Mouse (Mus musculus) spleen, postnatal 10 days (tissue): ENCODE data around the gene Ly6g.
"Not testable (repeated sequence)": the region's sequence is repeated elsewhere in the genome, so short reads cannot be mapped to it uniquely, and the experiment has no call there.

Experiments used
- DNase-seq, 2 experiments: peaks; one replicate each; pipeline ENCODE4 v3.0.0; 2021 to 2022; ENCODE audit warnings: low spot score in 2 of 2

Gene Ly6g

DNA sequence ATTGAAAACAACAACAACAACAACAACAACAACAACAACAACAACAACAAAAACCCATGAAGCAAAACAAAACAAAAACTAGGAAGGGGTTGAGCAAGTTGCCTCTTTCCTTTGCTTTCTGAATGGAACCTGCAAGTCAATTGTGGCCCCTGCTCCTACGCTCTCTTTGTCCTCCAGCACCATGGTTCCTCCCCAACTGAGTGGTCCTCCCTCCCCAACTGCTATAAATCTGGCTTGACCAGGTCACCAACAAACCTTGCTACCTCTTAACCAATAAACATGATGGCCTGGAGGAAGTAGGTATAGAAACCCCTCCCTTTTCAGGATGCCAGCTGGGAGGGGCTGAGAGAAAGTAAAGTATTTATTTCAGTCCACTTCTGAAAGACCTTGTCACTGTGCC lies at the start of gene Ly6g:
TSS of gene Ly6g (plus strand) at position 301 of the 400 bp plus-strand sequence.
- DNase-seq, result no peak

GRCm38 (mm10) chr15:75110424-75110823 lies 44.6 kb upstream of the Ly6g start:
- DNase-seq, result not testable (repeated sequence)

DNA sequence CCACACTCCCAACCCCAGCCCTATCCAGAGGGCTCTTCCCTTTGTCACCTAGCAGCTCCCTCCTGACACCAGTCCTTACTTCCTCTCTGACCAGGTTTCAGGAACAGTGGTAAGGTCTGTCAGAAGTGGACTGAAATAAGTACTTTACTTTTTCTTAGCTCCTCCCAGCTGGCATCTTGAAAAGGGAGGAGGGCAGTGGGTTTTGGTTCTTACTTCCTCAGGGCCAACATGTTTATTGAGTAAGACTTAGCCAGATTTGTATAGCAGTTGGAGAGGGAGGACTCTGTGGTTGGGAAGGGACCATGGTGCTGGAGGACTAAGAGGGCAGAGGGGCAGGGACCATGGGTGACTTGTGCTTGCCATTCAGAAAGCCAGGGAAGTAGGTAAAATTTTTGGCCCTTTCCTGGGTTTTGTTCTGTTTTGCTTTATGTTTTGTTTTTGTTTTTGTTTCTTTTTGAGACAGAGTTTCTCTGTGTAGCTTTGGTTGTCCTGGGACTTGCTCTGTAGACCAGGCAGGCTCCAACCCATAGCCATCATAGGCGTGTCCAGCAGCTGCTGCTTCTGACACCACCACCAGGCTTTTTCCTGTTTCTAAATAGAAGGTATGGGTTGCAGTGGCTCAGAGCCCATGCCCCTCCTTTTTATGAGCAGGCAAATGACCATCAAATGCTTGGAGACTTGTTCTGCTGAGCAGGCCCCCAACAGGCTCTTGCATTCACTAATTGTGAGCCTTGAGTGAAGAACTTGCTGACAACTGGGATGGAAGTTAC lies 43.0 kb upstream of the Ly6g start, which contains the start of gene Ly6c2:
TSS of gene Ly6c2 (minus strand) at position 110 of the 770 bp plus-strand sequence.
- DNase-seq, result not testable (repeated sequence)

- peak in 1 of 2 experiments; percentile 44 for DNase-seq
These were observed 38.5 kb upstream of the Ly6g start for GRCm38 (mm10) chr15:75116525-75116924.

- DNase-seq, result not testable (repeated sequence)
These were observed 37.6 kb upstream of the Ly6g start for GRCm38 (mm10) chr15:75117481-75117880.

DNA sequence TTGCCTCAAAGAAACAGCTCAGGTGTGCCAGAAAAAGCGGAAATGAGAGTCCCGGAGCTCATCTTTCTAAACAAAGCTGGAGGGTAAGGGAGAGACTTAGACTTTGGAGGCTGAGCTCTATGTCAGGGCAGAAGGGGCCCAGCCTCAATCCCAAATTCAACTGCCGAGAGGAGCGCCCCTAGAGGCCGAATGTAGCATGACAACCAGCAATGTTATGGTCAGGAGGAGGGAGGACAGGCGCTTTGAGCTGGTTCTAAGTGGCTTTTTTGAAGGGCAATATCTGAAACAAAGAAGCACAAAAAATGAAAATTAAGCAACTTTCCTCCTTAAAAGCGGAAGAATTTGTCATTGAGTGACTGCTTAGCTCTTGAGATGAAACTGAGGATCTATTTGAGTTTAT lies 36.3 kb upstream of the Ly6g start:
- peak; percentile 37 to 80 for DNase-seq

- DNase-seq, result peak; percentile 33 to 49
These were observed 35.0 kb upstream of the Ly6g start for GRCm38 (mm10) chr15:75120066-75120465.

GRCm38 (mm10) chr15:75132346-75132745 lies 22.7 kb upstream of the Ly6g start:
- DNase-seq, result not testable (repeated sequence)

DNA sequence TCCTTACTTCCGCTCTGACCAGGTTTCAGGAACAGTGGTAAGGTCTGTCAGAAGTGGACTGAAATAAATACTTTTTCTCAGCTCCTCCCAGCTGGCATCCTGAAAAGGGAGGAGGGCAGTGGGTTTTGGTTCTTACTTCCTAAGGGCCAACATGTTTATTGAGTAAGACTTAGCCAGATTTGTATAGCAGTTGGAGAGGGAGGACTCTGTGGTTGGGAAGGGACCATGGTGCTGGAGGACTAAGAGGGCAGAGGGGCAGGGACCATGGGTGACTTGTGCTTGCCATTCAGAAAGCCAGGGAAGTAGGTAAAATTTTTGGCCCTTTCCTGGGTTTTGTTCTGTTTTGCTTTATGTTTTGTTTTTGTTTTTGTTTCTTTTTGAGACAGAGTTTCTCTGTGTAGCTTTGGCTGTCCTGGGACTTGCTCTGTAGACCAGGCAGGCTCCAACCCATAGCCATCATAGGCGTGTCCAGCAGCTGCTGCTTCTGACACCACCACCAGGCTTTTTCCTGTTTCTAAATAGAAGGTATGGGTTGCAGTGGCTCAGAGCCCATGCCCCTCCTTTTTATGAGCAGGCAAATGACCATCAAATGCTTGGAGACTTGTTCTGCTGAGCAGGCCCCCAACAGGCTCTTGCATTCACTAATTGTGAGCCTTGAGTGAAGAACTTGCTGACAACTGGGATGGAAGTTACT lies 19.8 kb upstream of the Ly6g start:
- DNase-seq, result not testable (repeated sequence)

- DNase-seq, result peak in 1 of 2 experiments; percentile 36
These were observed 17.3 kb upstream of the Ly6g start for GRCm38 (mm10) chr15:75137739-75138138.

DNA sequence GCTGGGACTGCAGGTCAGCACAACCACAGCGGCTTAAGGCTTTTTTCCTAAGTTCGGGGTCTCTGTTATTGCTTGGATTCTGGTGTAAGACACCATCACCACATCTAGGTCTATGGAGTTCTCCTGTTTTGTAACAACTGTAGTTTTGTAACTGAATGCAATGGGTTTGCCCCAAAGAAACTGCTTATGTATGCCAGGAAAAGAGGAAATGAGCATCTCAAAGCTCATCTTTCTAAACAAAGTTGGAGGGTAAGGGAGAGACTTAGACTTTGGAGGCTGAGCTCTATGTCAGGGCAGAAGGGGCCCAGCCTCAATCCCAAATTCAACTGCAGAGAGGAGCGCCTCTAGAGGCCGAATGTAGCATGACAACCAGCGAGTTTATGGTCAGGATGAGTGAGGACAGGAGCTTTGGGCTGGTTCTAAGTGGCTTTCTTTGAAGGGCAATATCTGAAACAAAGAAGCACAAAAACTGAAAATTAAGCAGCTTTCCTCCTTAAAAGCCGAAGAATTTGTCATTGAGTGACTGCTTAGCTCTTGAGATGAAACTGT lies 13.2 kb upstream of the Ly6g start:
- DNase-seq, result peak in 1 of 2 experiments; percentile 69

DNA sequence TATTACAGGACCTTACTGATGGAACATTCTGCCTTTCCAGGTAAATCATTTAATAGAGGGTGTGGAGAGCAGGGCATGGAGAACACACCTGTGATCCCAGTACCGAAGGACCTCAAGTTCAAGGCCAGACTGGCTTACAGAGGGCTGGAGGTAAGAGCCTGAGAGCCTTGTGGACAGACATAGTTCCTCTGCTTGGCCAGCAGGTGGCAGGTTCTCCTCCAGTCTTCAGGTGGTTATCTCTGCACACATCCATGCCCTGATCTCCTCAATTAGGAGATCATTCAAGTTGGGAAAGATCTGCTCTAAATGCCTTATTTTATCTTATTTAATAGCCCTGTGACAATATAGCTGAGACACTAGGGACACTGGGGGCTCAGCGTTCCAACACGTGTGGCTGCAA lies 11.3 kb upstream of the Ly6g start:
- peak in 1 of 2 experiments; percentile 43 for DNase-seq

DNA sequence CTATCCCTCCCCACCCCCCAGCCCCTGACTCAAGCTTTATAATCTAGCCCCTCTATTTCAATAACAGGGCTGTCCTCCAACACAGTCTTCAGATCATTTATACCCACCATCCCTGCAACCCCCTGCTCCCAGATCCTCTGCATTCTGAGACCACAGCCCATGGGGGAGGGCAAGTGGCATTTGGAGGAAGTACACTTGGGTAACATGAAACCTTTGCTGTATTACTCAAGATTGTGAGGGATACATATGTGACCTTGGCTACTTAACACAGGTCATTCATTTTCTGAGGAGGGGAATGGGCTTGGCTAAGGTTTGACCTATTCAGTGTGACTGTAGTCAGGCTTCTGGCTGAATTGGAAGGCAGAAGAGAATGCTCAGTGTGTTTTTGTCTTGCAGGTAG lies 2.0 kb upstream of the Ly6g start:
- DNase-seq, result no peak

GRCm38 (mm10) chr15:75157646-75158045 lies 2.6 kb downstream of the Ly6g start:
- DNase-seq, result no peak

DNA sequence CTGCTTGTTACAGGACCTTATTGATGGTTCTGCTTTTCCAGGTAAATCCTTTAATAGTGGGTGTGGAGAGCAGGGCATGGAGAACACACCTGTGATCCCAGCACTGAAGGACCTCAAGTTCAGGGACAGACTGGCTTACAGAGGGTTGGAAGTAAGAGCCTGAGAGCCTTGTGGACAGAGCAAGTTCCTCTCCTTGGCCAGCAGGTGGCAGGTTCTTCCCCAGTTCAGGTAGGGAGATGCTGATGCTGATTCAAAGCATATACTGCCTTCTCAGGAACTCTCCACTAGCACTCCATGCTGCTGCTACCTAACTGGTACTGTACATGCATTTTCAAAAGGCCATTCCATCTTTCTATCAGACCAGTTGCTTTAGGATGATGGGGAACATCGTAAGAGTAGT lies 20.5 kb downstream of the Ly6g start:
- peak in 1 of 2 experiments; percentile 55 for DNase-seq

DNA sequence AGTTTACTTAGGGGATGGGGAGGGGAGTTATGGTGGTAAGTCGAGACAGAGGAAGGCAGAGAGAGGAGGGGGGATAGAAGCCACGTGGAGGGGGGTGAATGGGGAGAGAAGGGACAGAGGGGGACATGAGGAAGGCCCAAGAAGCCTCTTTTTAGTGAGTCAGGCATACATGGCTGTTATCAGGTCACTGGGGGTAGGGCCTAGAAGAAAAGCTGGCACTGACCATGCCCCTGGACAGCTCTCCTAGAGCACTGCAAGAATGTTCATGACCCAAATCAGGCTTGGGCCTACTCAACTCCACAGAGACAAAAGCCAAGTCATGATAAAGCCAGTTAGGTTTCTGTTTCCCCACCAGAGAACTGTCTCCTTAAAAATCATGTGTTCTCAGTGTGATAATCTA lies 31.3 kb downstream of the Ly6g start:
- DNase-seq, result no peak

DNA sequence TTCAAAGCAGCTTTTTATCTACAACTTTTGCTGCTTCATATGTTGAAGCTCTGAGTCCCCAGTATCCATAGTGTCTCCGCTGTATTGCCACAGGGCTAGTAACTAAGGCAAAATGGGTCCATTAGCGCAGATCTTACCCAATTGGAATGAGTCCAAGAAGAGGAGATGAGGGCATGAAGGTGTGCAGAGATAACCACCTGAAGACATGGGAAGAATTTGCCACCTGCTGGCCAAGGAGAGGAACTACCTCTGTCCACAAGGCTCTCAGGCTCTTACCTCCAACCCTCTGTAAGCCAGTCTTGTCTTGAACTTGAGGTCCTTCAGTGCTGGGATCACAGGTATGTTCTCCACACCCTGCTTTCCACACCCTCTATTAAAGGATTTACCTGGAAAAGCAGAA lies 34.1 kb downstream of the Ly6g start:
- peak in 1 of 2 experiments; percentile 35 for DNase-seq

GRCm38 (mm10) chr15:75190560-75190959 lies 35.5 kb downstream of the Ly6g start:
- peak in 1 of 2 experiments; percentile 41 for DNase-seq
